In the genomic region with DNA sequence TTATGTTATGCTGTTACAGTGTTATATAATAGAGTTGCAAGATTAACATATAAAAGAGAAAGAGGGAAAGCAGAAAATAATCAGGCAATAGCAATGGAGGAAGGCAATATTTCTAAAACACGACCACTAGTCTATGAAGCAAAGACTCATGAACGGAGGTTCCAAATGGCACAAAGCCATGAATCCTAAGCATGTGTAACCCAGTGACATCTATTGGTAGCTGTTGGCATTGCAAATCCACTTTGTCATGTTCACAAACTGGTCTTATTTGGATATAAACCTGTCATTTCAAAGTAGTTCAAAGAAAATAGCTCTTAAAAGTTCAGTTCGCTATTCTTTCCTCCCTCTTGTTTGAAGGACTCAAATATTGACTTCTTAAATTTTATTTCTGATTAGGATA, we compare ENCODE assay signal across 8 mouse cellular contexts.
DNase-seq lines count a peak whose midpoint lies in the region; TF ChIP-seq lines count a peak whose summit lies in the region.

No protein-coding gene starts in this region.

- DNase-seq in gastrocnemius, adult 2 months: peak; percentile 18
- DNase-seq in gastrocnemius, adult 8-10 months (ENCODE audit: low spot score in 2 of 2): no peak
- peak; percentile 8 for DNase-seq in right cerebral cortex, adult 18-20 months
- no peak for DNase-seq in right cerebral cortex, postnatal 14 days
- peak; percentile 40 for DNase-seq in layer of hippocampus, adult 9-11 months
- DNase-seq in splenic B cell, adult 2 months (ENCODE audit: low read depth, low spot score): peak; percentile 14
- no peak for DNase-seq in spleen, postnatal 4 days (ENCODE audit: low spot score in 2 of 2)

- H3K4me3 ChIP-seq in gastrocnemius, adult 2 months: no peak overlapping the region
- H3K4me3 ChIP-seq in cortical plate, adult 2 months (ENCODE audit: insufficient read depth, low read length): no peak overlapping the region

- peak; percentile 77 for TF ChIP-seq CTCF in gastrocnemius, adult 2 months (IDR thresholded peaks at IDR 0.05)
- peak; percentile 31; the same call in 1 of the 2 replicates for TF ChIP-seq CTCF in cortical plate, adult 2 months (IDR thresholded peaks at IDR 0.05; ENCODE audit: extremely low read depth, insufficient read depth, low read length)

- H3K36me3 ChIP-seq in splenic B cell, adult 2 months (ENCODE audit: control insufficient read depth, insufficient read depth, low read length, poor library complexity, severe bottlenecking): no peaks in the 10 kb centered on the region

- H3K4me1 ChIP-seq in cortical plate, adult 2 months (ENCODE audit: control insufficient read depth, insufficient read depth, low read length): no peaks in the 10 kb centered on the region

- no peak overlapping the region for H3K27ac ChIP-seq in gastrocnemius, adult 2 months
- no peak overlapping the region for H3K27ac ChIP-seq in cortical plate, adult 2 months (ENCODE audit: insufficient read depth, low read length)

- intact Hi-C loops in gastrocnemius, adult 2 months (cut with DNase I): loop anchor here (1.0 to 5.0 kb wide), 2 partner anchors 67 to 427 kb away; no protein-coding TSS in a partner anchor

- no peaks in the 10 kb centered on the region for H3K27me3 ChIP-seq in splenic B cell, adult 2 months (ENCODE audit: control insufficient read depth, insufficient read depth, low read length, poor library complexity, severe bottlenecking)

- TF ChIP-seq POLR2A in cortical plate, adult 2 months (IDR thresholded peaks at IDR 0.05; ENCODE audit: extremely low read depth, insufficient read depth, low read length): no peak

Comparison
In these comparisons a context has a peak if more than half of its experiments do, and no peak if none do; other contexts are left out.
1. DNase-seq: peak in gastrocnemius, adult 2 months (single experiment), right cerebral cortex, adult 18-20 months (single experiment), layer of hippocampus, adult 9-11 months (single experiment) and splenic B cell, adult 2 months (single experiment); none in gastrocnemius, adult 8-10 months (0 of 2), right cerebral cortex, postnatal 14 days (single experiment) and spleen, postnatal 4 days (0 of 2).